Mouse (Mus musculus): ENCODE data around the gene Wasf2. TPM values are rescaled to one million over a fixed set of nuclear protein-coding genes. Genes with fewer than 3 reads are reported as not detected.

Wasf2 gene
- polyA plus RNA-seq, 1 experiment from 2014 or later: 42.7 TPM

- Histone ChIP-seq H3K4me3 (ENCODE audit: low read depth, low read length) (no peak overlapping the region), H3K27me3 (ENCODE audit: control insufficient read depth, insufficient read depth, low read depth, low read length) (no peaks in the 10 kb centered on the region), H3K9me3 (replicated peaks; ENCODE audit: control insufficient read depth, low read length) (no peaks in the 10 kb centered on the region), H3K4me2 (ENCODE audit: low read depth, low read length) (no peak overlapping the region), H3K4me1 (ENCODE audit: control insufficient read depth, low read depth, low read length) (no peaks in the 10 kb centered on the region; the same call in none of the 2 replicates), H3K36me3 (ENCODE audit: control insufficient read depth, insufficient read depth) (no peaks in the 10 kb centered on the region), H3K9ac (ENCODE audit: low read depth, low read length) (no peak overlapping the region), H3K27ac (ENCODE audit: low read length) (no peak overlapping the region)
- ATAC-seq (ENCODE audit: low read depth): no peak
- 74% methylated on average over 13 of the region's 13 CpGs for whole genome bisulfite sequencing (ENCODE audit: insufficient replicate concordance)
These were observed 21.6 kb upstream of the Wasf2 start for GRCm38 (mm10) chr4:133108481-133109334.

GRCm38 (mm10) chr4:133109335-133109801, 20.9 kb upstream of the Wasf2 start:
- 48% methylated on average over 5 of the region's 5 CpGs for WGBS (ENCODE audit: insufficient replicate concordance)
- Histone ChIP-seq H3K9me3 (replicated peaks; ENCODE audit: control insufficient read depth, low read length) (no peaks in the 10 kb centered on the region), H3K27ac (ENCODE audit: low read length) (no peak overlapping the region), H3K4me1 (ENCODE audit: control insufficient read depth, low read depth, low read length) (no peaks in the 10 kb centered on the region), H3K36me3 (ENCODE audit: control insufficient read depth, insufficient read depth) (no peaks in the 10 kb centered on the region), H3K4me3 (ENCODE audit: low read depth, low read length) (no peak overlapping the region), H3K27me3 (ENCODE audit: control insufficient read depth, insufficient read depth, low read depth, low read length) (no peaks in the 10 kb centered on the region), H3K4me2 (ENCODE audit: low read depth, low read length) (no peak overlapping the region), H3K9ac (ENCODE audit: low read depth, low read length) (no peak overlapping the region)
- no peak for ATAC-seq (ENCODE audit: low read depth)

- H3K4me3 ChIP-seq (ENCODE audit: low read depth, low read length): no peak overlapping the region
- 59% methylated on average over 13 of the region's 13 CpGs for WGBS (ENCODE audit: insufficient replicate concordance)
These were observed 18.0 kb upstream of the Wasf2 start for GRCm38 (mm10) chr4:133112175-133112838.

DNA sequence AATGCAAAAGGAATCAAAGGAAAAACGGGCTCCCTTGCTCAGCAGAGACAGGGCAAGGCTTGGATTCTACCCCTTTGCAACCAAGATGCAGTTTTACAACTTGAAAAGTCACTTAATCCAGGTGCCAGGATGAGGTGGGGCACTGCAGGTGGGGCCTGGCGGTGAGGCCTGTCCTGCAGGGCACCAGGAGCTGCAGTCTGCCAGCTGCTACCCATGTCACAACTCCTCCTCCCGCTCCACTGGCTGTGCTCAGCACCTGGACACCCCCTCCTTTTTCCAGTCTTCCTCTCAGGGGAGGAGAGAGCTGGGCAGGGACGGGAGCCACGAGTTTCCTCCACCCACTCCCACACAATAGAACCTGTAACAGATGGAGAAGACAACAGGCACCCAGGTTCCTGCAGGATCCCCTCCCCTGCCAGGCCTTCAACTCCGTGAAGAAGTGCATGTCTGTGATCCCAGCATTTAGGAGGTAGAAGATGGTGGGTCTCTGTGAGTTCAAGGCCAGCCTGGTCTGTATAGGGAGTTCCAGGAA, 16.9 kb upstream of the Wasf2 start:
- H3K4me1 ChIP-seq (ENCODE audit: control insufficient read depth, low read depth, low read length): no peaks in the 10 kb centered on the region; the same call in 1 of the 2 replicates
- H3K9ac ChIP-seq (ENCODE audit: low read depth, low read length): no peak overlapping the region
- no peak overlapping the region for H3K4me3 ChIP-seq (ENCODE audit: low read depth, low read length)
- WGBS (ENCODE audit: insufficient replicate concordance): 51% methylated on average over 6 of the region's 6 CpGs
- no peak overlapping the region for H3K4me2 ChIP-seq (ENCODE audit: low read depth, low read length)
- H3K9me3 ChIP-seq (replicated peaks; ENCODE audit: control insufficient read depth, low read length): no peaks in the 10 kb centered on the region
- H3K27ac ChIP-seq (ENCODE audit: low read length): no peak overlapping the region
- ATAC-seq (ENCODE audit: low read depth): no peak
- no peaks in the 10 kb centered on the region for H3K27me3 ChIP-seq (ENCODE audit: control insufficient read depth, insufficient read depth, low read depth, low read length)
- H3K36me3 ChIP-seq (ENCODE audit: control insufficient read depth, insufficient read depth): no peaks in the 10 kb centered on the region

More at GRCm38 (mm10) chr4:133112175-133112838, 18.0 kb upstream of the Wasf2 start:
- Histone ChIP-seq H3K4me2 (ENCODE audit: low read depth, low read length) (no peak overlapping the region), H3K36me3 (ENCODE audit: control insufficient read depth, insufficient read depth) (no peaks in the 10 kb centered on the region), H3K4me1 (ENCODE audit: control insufficient read depth, low read depth, low read length) (no peaks in the 10 kb centered on the region; the same call in 1 of the 2 replicates), H3K27ac (ENCODE audit: low read length) (no peak overlapping the region), H3K27me3 (ENCODE audit: control insufficient read depth, insufficient read depth, low read depth, low read length) (no peaks in the 10 kb centered on the region), H3K9me3 (replicated peaks; ENCODE audit: control insufficient read depth, low read length) (no peaks in the 10 kb centered on the region), H3K9ac (ENCODE audit: low read depth, low read length) (no peak overlapping the region)
- ATAC-seq (ENCODE audit: low read depth): no peak

- WGBS (ENCODE audit: insufficient replicate concordance): 72% methylated on average over 3 of the region's 3 CpGs
These were observed 15.5 kb upstream of the Wasf2 start for GRCm38 (mm10) chr4:133114762-133115161.

DNA sequence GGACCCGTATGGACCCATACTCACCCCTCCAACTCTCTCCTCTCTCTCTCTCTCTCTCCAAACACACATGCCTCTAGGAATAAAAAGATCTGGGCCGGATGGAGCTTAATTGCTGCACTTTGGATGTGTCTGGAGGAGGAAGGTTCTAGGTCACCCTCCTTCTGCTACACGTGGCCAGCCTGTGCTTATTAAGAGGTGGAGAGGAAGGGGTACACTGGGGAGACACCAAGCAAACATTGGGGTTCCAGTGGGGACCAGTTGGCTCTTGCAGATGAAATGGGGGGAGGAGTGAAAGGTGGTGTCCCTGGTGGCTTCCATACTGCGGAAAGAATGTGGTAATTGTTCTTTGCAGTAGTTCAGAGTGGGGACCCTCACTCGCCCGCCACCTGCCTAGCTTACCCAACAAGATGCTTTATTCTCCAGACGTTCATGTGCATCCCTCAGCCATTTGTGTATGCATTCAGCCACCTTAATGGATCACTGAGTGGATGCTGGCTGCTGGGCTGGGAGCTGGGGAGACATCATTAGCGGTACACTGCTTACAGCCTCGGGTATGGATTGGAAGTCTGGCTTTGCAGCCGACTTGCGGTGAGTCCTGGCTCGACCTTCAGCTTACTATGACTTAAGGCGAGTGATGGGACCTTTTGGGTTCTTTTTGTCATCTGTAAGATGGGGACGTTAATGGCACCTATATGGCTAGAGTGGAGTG, 14.4 kb upstream of the Wasf2 start:
- Histone ChIP-seq H3K9me3 (replicated peaks; ENCODE audit: control insufficient read depth, low read length) (no peaks in the 10 kb centered on the region), H3K4me1 (ENCODE audit: control insufficient read depth, low read depth, low read length) (no peaks in the 10 kb centered on the region; the same call in 1 of the 2 replicates), H3K27ac (ENCODE audit: low read length) (no peak overlapping the region), H3K36me3 (ENCODE audit: control insufficient read depth, insufficient read depth) (no peaks in the 10 kb centered on the region), H3K4me3 (ENCODE audit: low read depth, low read length) (no peak overlapping the region), H3K27me3 (ENCODE audit: control insufficient read depth, insufficient read depth, low read depth, low read length) (no peaks in the 10 kb centered on the region), H3K4me2 (ENCODE audit: low read depth, low read length) (no peak overlapping the region), H3K9ac (ENCODE audit: low read depth, low read length) (no peak overlapping the region)
- ATAC-seq (ENCODE audit: low read depth): no peak
- WGBS (ENCODE audit: insufficient replicate concordance): 65% methylated on average over 14 of the region's 14 CpGs

More at GRCm38 (mm10) chr4:133114762-133115161, 15.5 kb upstream of the Wasf2 start:
- Histone ChIP-seq H3K4me1 (ENCODE audit: control insufficient read depth, low read depth, low read length) (no peaks in the 10 kb centered on the region; the same call in 1 of the 2 replicates), H3K4me2 (ENCODE audit: low read depth, low read length) (no peak overlapping the region), H3K27ac (ENCODE audit: low read length) (no peak overlapping the region), H3K27me3 (ENCODE audit: control insufficient read depth, insufficient read depth, low read depth, low read length) (no peaks in the 10 kb centered on the region), H3K4me3 (ENCODE audit: low read depth, low read length) (no peak overlapping the region), H3K36me3 (ENCODE audit: control insufficient read depth, insufficient read depth) (no peaks in the 10 kb centered on the region), H3K9me3 (replicated peaks; ENCODE audit: control insufficient read depth, low read length) (no peaks in the 10 kb centered on the region), H3K9ac (ENCODE audit: low read depth, low read length) (no peak overlapping the region)
- no peak for ATAC-seq (ENCODE audit: low read depth)

- 57% methylated on average over 3 of the region's 3 CpGs for WGBS (ENCODE audit: insufficient replicate concordance)
- Histone ChIP-seq H3K27me3 (ENCODE audit: control insufficient read depth, insufficient read depth, low read depth, low read length) (no peaks in the 10 kb centered on the region), H3K4me3 (ENCODE audit: low read depth, low read length) (no peak overlapping the region), H3K27ac (ENCODE audit: low read length) (peak overlapping the region; percentile 45; the same call in 1 of the 2 replicates), H3K4me1 (ENCODE audit: control insufficient read depth, low read depth, low read length) (peaks cover under 1% of the 10 kb centered on the region; the same call in 1 of the 2 replicates), H3K36me3 (ENCODE audit: control insufficient read depth, insufficient read depth) (no peaks in the 10 kb centered on the region), H3K9me3 (replicated peaks; ENCODE audit: control insufficient read depth, low read length) (no peaks in the 10 kb centered on the region), H3K9ac (ENCODE audit: low read depth, low read length) (no peak overlapping the region), H3K4me2 (ENCODE audit: low read depth, low read length) (no peak overlapping the region)
- no peak for ATAC-seq (ENCODE audit: low read depth)
These were observed 13.4 kb upstream of the Wasf2 start for GRCm38 (mm10) chr4:133116756-133117470.

Measured in liver, embryonic 16.5 days (tissue).